Mouse (Mus musculus) CH12.LX (cell line): Measurements from ENCODE around the gene Trp53i13. TPM values are rescaled to one million over a fixed set of nuclear protein-coding genes. Genes with fewer than 3 reads are reported as not detected.

ENCODE experiments used
- DNase-seq: peaks from one replicate; pipeline ENCODE4 v3.0.0-alpha.2; 2013; ENCODE audit errors: extremely low read depth
- H3K27ac ChIP-seq: 2 replicates; pipeline ENCODE4 v1.5.1; 2012; ENCODE audit warnings: low read depth, mild to moderate bottlenecking, control low read depth, moderate library complexity; ENCODE audit not compliant: insufficient read depth
- H3K27me3 ChIP-seq: replicated peaks from 2 replicates; pipeline ENCODE3; 2012; ENCODE audit warnings: inconsistent platforms
- H3K36me3 ChIP-seq, 2 experiments: replicated peaks in 1 of 2; 2 replicates each; pipeline versions ENCODE3 to v1.6.1; 2012; ENCODE audit warnings: inconsistent platforms in 1 of 2, low read length in 1 of 2, mild to moderate bottlenecking in 1 of 2, mixed read lengths in 1 of 2, moderate library complexity in 1 of 2; ENCODE audit not compliant: control insufficient read depth in 1 of 2, insufficient read depth in 1 of 2
- H3K4me1 ChIP-seq, 2 experiments: 2 replicates each; pipeline ENCODE4 v1.6.1; 2012; ENCODE audit warnings: inconsistent platforms in 1 of 2, moderate library complexity in 1 of 2; ENCODE audit not compliant: insufficient read depth in 2 of 2, control insufficient read depth in 1 of 2
- H3K4me2 ChIP-seq: 2 replicates; pipeline ENCODE4 v1.6.1; 2012; ENCODE audit warnings: low read depth, mild to moderate bottlenecking, control low read depth; ENCODE audit not compliant: poor library complexity, insufficient read depth, severe bottlenecking
- H3K4me3 ChIP-seq, 3 experiments: fragments of 150-350 bp in 1 of 3; sonication (generic) in 1 of 3; replicated peaks in 1 of 3; 2 replicates each; pipeline versions ENCODE3 to v1.5.1; 2011 to 2012; ENCODE audit warnings: low read depth in 2 of 3, low read length in 2 of 3, mild to moderate bottlenecking in 2 of 3, moderate library complexity in 2 of 3, control low read depth in 1 of 3, improper control_type of control experiment in 1 of 3, inconsistent platforms in 1 of 3, mixed read lengths in 1 of 3; ENCODE audit not compliant: poor library complexity in 1 of 3
- H3K79me2 ChIP-seq: replicated peaks from 2 replicates; pipeline ENCODE4 v1.6.1; 2012; ENCODE audit warnings: mild to moderate bottlenecking, moderate library complexity; ENCODE audit not compliant: control insufficient read depth, poor library complexity, insufficient read depth, severe bottlenecking; ENCODE audit errors: extremely low read depth
- H3K9ac ChIP-seq: 2 replicates; pipeline ENCODE4 v1.6.1; 2012; ENCODE audit warnings: low read depth, mild to moderate bottlenecking, control low read depth, moderate library complexity; ENCODE audit not compliant: insufficient read depth
- H3K9me3 ChIP-seq: replicated peaks from 2 replicates; pipeline ENCODE3; 2012; ENCODE audit warnings: low read length, inconsistent platforms, mixed read lengths
- BHLHE40 ChIP-seq: IDR thresholded peaks from 2 replicates; pipeline ENCODE4 v1.6.1; 2011; ENCODE audit warnings: mild to moderate bottlenecking, low read depth, low read length, improper control_type of control experiment
- CTCF ChIP-seq, 2 experiments: IDR thresholded peaks in 1 of 2; conservative IDR thresholded peaks in 1 of 2; 2 replicates each; pipeline ENCODE4 v1.5.1; 2011 to 2012; ENCODE audit warnings: low read depth in 2 of 2, low read length in 2 of 2, improper control_type of control experiment in 1 of 2, inconsistent platforms in 1 of 2, mild to moderate bottlenecking in 1 of 2, moderate library complexity in 1 of 2
- ELF1 ChIP-seq: IDR thresholded peaks from 2 replicates; pipeline ENCODE4 v1.6.1; 2014; ENCODE audit warnings: low read depth, mild to moderate bottlenecking, inconsistent platforms, low read length, improper control_type of control experiment
- EP300 ChIP-seq: IDR thresholded peaks from 2 replicates; pipeline ENCODE4 v1.6.1; 2011; ENCODE audit warnings: low read length, improper control_type of control experiment
- ETS1 ChIP-seq: conservative IDR thresholded peaks from 2 replicates; pipeline ENCODE4 v1.6.1; 2012; ENCODE audit warnings: low read depth, mild to moderate bottlenecking, inconsistent platforms, low read length, improper control_type of control experiment, moderate library complexity
- GABPA ChIP-seq: IDR thresholded peaks from 2 replicates; pipeline ENCODE4 v1.6.1; 2012; ENCODE audit warnings: low read depth, low read length, improper control_type of control experiment, inconsistent platforms; ENCODE audit not compliant: insufficient replicate concordance
- IRF4 ChIP-seq: IDR thresholded peaks from 2 replicates; pipeline ENCODE4 v1.6.1; 2014; ENCODE audit warnings: low read depth, mild to moderate bottlenecking, inconsistent platforms, low read length, improper control_type of control experiment
- JUN ChIP-seq: IDR thresholded peaks from 2 replicates; pipeline ENCODE4 v1.6.1; 2011; ENCODE audit warnings: low read depth, mild to moderate bottlenecking, low read length, improper control_type of control experiment, moderate library complexity; ENCODE audit not compliant: insufficient read depth
- KAT2A ChIP-seq: IDR thresholded peaks from 2 replicates; pipeline ENCODE4 v1.6.1; 2012; ENCODE audit warnings: low read length, improper control_type of control experiment, inconsistent platforms; ENCODE audit not compliant: insufficient replicate concordance
- MAX ChIP-seq: IDR thresholded peaks from 2 replicates; pipeline ENCODE4 v1.6.1; 2011; ENCODE audit warnings: low read length, improper control_type of control experiment
- MEF2A ChIP-seq: IDR thresholded peaks from 2 replicates; pipeline ENCODE4 v1.6.1; 2014; ENCODE audit warnings: low read depth, mild to moderate bottlenecking, inconsistent platforms, low read length, improper control_type of control experiment, borderline replicate concordance
- MXI1 ChIP-seq: IDR thresholded peaks from 2 replicates; pipeline ENCODE4 v1.6.1; 2011; ENCODE audit warnings: mild to moderate bottlenecking, low read depth, low read length, improper control_type of control experiment
- MYC ChIP-seq: IDR thresholded peaks from 2 replicates; pipeline ENCODE4 v1.6.1; 2011; ENCODE audit warnings: low read depth, mild to moderate bottlenecking, improper control_type of control experiment, low read length
- NELFE ChIP-seq: IDR thresholded peaks from 2 replicates; pipeline ENCODE4 v1.6.1; 2011; ENCODE audit warnings: low read depth, low read length, improper control_type of control experiment
- NRF1 ChIP-seq: IDR thresholded peaks from 2 replicates; pipeline ENCODE4 v1.6.1; 2014; ENCODE audit warnings: low read depth, mild to moderate bottlenecking, inconsistent platforms, low read length, improper control_type of control experiment, moderate library complexity
- PAX5 ChIP-seq: IDR thresholded peaks from 2 replicates; pipeline ENCODE4 v1.6.1; 2012; ENCODE audit warnings: low read length, inconsistent platforms, mixed read lengths
- POLR2A ChIP-seq: IDR thresholded peaks from 2 replicates; pipeline ENCODE4 v1.6.1; 2011; ENCODE audit warnings: low read depth, mild to moderate bottlenecking, improper control_type of control experiment, low read length
- RCOR1 ChIP-seq: conservative IDR thresholded peaks from 2 replicates; pipeline ENCODE4 v1.6.1; 2012; ENCODE audit warnings: low read depth, mild to moderate bottlenecking, inconsistent platforms, low read length, improper control_type of control experiment
- SIN3A ChIP-seq: IDR thresholded peaks from 2 replicates; pipeline ENCODE4 v1.6.1; 2012; ENCODE audit warnings: low read length, improper control_type of control experiment, inconsistent platforms
- SMC3 ChIP-seq: IDR thresholded peaks from 2 replicates; pipeline ENCODE4 v1.6.1; 2011; ENCODE audit warnings: low read depth, low read length, improper control_type of control experiment
- TBP ChIP-seq: conservative IDR thresholded peaks from 2 replicates; pipeline ENCODE4 v1.6.1; 2011; ENCODE audit warnings: low read depth, low read length, improper control_type of control experiment
- TCF12 ChIP-seq: IDR thresholded peaks from 2 replicates; pipeline ENCODE4 v1.6.1; 2014; ENCODE audit warnings: low read depth, mild to moderate bottlenecking, inconsistent platforms, low read length, improper control_type of control experiment
- UBTF ChIP-seq: IDR thresholded peaks from 2 replicates; pipeline ENCODE4 v1.6.1; 2012; ENCODE audit warnings: low read depth, mild to moderate bottlenecking, inconsistent platforms, low read length, improper control_type of control experiment, moderate library complexity
- USF1 ChIP-seq: IDR thresholded peaks from 2 replicates; pipeline ENCODE4 v1.6.1; 2014; ENCODE audit warnings: low read depth, mild to moderate bottlenecking, inconsistent platforms, low read length, improper control_type of control experiment
- ZC3H11A ChIP-seq: IDR thresholded peaks from 2 replicates; pipeline ENCODE4 v1.6.1; 2012; ENCODE audit warnings: low read depth, mild to moderate bottlenecking, inconsistent platforms, low read length, improper control_type of control experiment
- ZKSCAN1 ChIP-seq: IDR thresholded peaks from 2 replicates; pipeline ENCODE4 v1.6.1; 2012; ENCODE audit warnings: low read depth, inconsistent platforms, low read length, improper control_type of control experiment, borderline replicate concordance
- ZMIZ1 ChIP-seq: IDR thresholded peaks from 2 replicates; pipeline ENCODE4 v1.6.1; 2012; ENCODE audit warnings: low read depth, mild to moderate bottlenecking, inconsistent platforms, low read length, improper control_type of control experiment
- ZNF384 ChIP-seq: IDR thresholded peaks from 2 replicates; pipeline ENCODE4 v1.6.1; 2012; ENCODE audit warnings: low read depth, low read length, improper control_type of control experiment, inconsistent platforms
- dilution Hi-C: fragments of 300-500 bp; cut with MboI; formaldehyde crosslinking; loops from 2 replicates; pipeline ENCODE4 v1.14.3; 2020; ENCODE audit warnings: low sequenced_read_pairs; ENCODE audit not compliant: extremely low pct_unique_long_range_greater_than_20kb, extremely low pct_ligation_motif_present
- in situ Hi-C: fragments of 300-500 bp; cut with MboI; formaldehyde crosslinking; loops from 3 replicates; pipeline ENCODE4 v1.14.3; 2019; ENCODE audit warnings: low sequenced_read_pairs, low pct_ligation_motif_present, low pct_unique_long_range_greater_than_20kb, mixed read lengths
- polyA plus RNA-seq: library from polyadenylated mRNA; unstranded; fragments of >175 nt; gene quantifications from 2 replicates; pipeline ENCODE4 v1.2.1, GENCODE M21; 2012; ENCODE audit warnings: low read depth; ENCODE audit not compliant: insufficient read length
- total RNA-seq, 2 experiments: library from RNA; depleted of rRNA; stranded (reverse); fragments of 300-350 nt in 1 of 2; fragments of >200 nt in 1 of 2; gene quantifications; 2 replicates each; pipeline ENCODE4 v1.2.3; 2012 to 2014

Trp53i13 gene
- total and polyA plus RNA-seq, 3 experiments, result 6.7 to 12.8 (median 12.6) TPM

DNA sequence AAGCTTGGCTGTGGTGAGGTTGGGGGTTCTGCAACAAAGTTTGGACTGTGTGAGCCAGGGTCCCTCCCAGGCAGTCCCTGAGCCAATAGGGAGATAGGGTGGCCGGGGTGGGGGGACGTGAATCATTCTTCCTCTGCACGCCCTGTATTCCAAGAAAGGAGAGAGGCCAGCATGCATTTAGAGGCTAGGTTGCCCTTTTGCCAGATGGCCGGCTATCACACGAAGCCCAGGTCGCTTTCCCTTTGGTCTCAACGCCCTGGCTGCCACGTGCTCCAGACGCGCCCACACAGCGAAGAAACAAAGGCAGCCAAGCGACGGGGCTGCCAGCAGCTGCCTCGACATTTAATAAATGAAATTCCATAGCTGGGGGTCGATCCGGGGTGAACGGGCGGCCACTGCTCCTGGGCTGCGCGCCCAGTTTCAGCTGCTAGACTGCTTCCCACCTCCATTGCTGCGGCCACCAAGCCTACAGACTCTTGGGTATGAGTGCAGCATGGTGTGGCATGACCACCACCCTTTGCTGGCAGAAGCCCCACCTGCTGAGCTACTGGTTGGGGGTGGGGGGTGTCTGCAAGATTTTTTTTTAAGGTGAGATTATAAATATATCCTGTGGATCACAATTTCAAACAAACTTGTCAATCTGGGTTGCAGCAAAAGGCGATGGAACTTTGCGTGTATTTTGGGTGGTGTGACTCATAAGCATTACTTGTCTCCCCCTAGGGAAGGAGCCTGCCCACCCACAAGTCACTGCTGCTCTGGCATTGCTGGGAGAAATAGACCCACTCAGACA, 24.1 kb downstream of the Trp53i13 start:
- H3K36me3 ChIP-seq, result peaks cover 0 to 10% of the 10 kb centered on the region in 2 experiments
- no peaks in the 10 kb centered on the region for H3K9me3 ChIP-seq
- H3K4me3 ChIP-seq, result peak overlapping the region; percentile 29 to 84 (median 78)
- H3K79me2 ChIP-seq, result peaks cover 28% of the 10 kb centered on the region
- in situ Hi-C loops (no loop called here), dilution Hi-C loops (no loop called here)
- TF ChIP-seq TCF12 (no peak), UBTF (0 out of 2 replicates have a peak, but pooled peaks have one; percentile 11), MAX (peak; percentile 97), IRF4 (no peak), JUN (peak; percentile 46; the same call in 1 of the 2 replicates), PAX5 (no peak), MXI1 (peak; percentile 95), ELF1 (0 out of 2 replicates have a peak, but pooled peaks have one; percentile 5), SMC3 (no peak), GABPA (no peak), ZKSCAN1 (no peak), TBP (0 out of 2 replicates have a peak, but pooled peaks have one; percentile 1), ETS1 (no peak; the same call in 1 of the 2 replicates), NELFE (no peak), CTCF (conservative IDR thresholded peaks at IDR 0.05 in 1 of 2, IDR thresholded peaks at IDR 0.05 in 1 of 2; ENCODE audit: low read depth in 2 of 2, low read length in 2 of 2) (no peak; a peak in 1 of 4 replicates), KAT2A (no peak), MYC (no peak; the same call in 1 of the 2 replicates), ZNF384 (no peak), POLR2A (peak; percentile 40; the same call in 1 of the 2 replicates), BHLHE40 (peak; percentile 58), EP300 (no peak), ZC3H11A (no peak), USF1 (no peak), NRF1 (0 out of 2 replicates have a peak, but pooled peaks have one; percentile 16), ZMIZ1 (no peak), SIN3A (no peak; the same call in 1 of the 2 replicates), RCOR1 (no peak), MEF2A (peak; percentile 88; the same call in 1 of the 2 replicates)
- peaks cover 17 to 51% of the 10 kb centered on the region in 2 experiments for H3K4me1 ChIP-seq
- peaks cover 41% of the 10 kb centered on the region for H3K27me3 ChIP-seq
- H3K27ac ChIP-seq, result no peak overlapping the region
- H3K4me2 ChIP-seq, result peak overlapping the region; percentile 90
- peak overlapping the region; percentile 95; the same call in 1 of the 2 replicates for H3K9ac ChIP-seq
- DNase-seq, result peak; percentile 74
